Mouse (Mus musculus) CH12.LX (cell line): ENCODE results near the gene Myh3.

Experiments used
- CTCF ChIP-seq, 2 experiments: IDR thresholded peaks in 1 of 2; conservative IDR thresholded peaks in 1 of 2; 2 replicates each; pipeline ENCODE4 v1.5.1; 2011 to 2012; ENCODE audit warnings: low read depth in 2 of 2, low read length in 2 of 2, improper control_type of control experiment in 1 of 2, inconsistent platforms in 1 of 2, mild to moderate bottlenecking in 1 of 2, moderate library complexity in 1 of 2
- ELF1 ChIP-seq: IDR thresholded peaks from 2 replicates; pipeline ENCODE4 v1.6.1; 2014; ENCODE audit warnings: low read depth, mild to moderate bottlenecking, inconsistent platforms, low read length, improper control_type of control experiment
- EP300 ChIP-seq: IDR thresholded peaks from 2 replicates; pipeline ENCODE4 v1.6.1; 2011; ENCODE audit warnings: low read length, improper control_type of control experiment
- MAX ChIP-seq: IDR thresholded peaks from 2 replicates; pipeline ENCODE4 v1.6.1; 2011; ENCODE audit warnings: low read length, improper control_type of control experiment
- USF1 ChIP-seq: IDR thresholded peaks from 2 replicates; pipeline ENCODE4 v1.6.1; 2014; ENCODE audit warnings: low read depth, mild to moderate bottlenecking, inconsistent platforms, low read length, improper control_type of control experiment

DNA sequence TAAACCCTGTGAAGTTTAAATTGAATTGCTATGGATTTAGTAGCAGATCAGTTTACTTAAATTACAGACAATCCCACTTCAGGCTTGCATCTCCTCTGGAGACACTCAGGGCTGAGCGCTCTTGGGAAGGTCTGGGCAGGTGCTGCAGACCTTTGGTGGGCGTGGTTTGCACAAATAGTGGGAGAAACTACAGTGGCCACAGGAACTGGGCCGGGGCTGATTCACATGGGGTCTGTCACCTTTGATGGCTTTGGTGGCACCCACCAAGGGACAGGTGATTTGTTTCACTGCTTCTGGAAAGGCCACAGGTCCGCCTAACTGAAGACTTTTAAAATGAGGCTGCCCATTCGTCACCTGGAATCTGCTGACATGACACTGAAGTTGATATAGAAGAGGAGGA, 38.6 kb downstream of the Myh3 start:
- no peak for TF ChIP-seq USF1
- no peak for TF ChIP-seq ELF1
- TF ChIP-seq EP300: no peak
- no peak for TF ChIP-seq MAX
- TF ChIP-seq CTCF (conservative IDR thresholded peaks at IDR 0.05 in 1 of 2, IDR thresholded peaks at IDR 0.05 in 1 of 2; ENCODE audit: low read depth in 2 of 2, low read length in 2 of 2): no peak
